Mouse (Mus musculus): ENCODE data around the gene Arpp21. TPM values are rescaled to one million over a fixed set of nuclear protein-coding genes. Genes with fewer than 3 reads are reported as not detected.

Gene Arpp21
- polyA plus RNA-seq (2016; fragmentation: Nextera tagmentation; extraction: Ambion mirVana) = 0.20 and 1.4 TPM in 2 replicates

- 15% methylated on average over 16 of the region's 16 CpGs for WGBS
- H3K36me3 ChIP-seq (replicated peaks) = no peaks in the 10 kb centered on the region
- peaks cover 80% of the 10 kb centered on the region for H3K27me3 ChIP-seq (ENCODE audit: poor library complexity, severe bottlenecking)
- H3K4me1 ChIP-seq = peaks cover 20% of the 10 kb centered on the region
- DNase-seq (ENCODE audit: extremely low spot score, low spot score) = no peak
- H3K4me3 ChIP-seq = peak within 1 kb of the TSS; percentile 64
- peak within 1 kb of the TSS; percentile 80 for H3K27ac ChIP-seq
- H3K9me3 ChIP-seq = no peaks in the 10 kb centered on the region
Observed at GRCm38 (mm10) chr9:112235696-112236397, at the start of gene Arpp21. TSS of gene Arpp21 (minus strand) at chr9:112235938.

DNA sequence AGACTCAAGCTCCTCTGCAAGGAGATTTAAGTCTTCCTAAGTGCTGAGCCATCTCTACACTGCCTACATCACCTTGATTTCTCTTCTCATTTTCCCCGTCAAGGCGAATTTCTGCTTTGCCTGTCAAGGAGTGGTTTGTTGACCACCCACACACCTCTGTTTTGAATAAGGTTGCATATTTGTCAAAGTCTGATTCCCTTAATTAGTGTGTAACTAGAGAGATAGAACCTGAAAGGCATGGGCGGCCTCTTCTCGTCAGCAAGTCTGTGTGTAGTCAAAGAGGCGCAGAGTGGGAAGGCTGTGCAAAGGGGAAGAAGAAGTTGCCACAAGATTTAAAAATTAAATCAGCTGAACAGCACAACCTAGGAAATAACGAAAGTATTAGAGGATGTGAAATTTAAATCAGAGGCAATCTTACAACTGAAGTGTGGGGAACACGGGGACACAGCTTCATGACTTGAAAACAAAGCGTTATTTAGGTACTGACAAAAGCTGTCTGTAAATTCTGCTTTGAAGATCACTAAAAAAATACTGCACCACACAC is 36.8 kb upstream of the Arpp21 start:
- no peaks in the 10 kb centered on the region for H3K27me3 ChIP-seq (ENCODE audit: poor library complexity, severe bottlenecking)
- H3K4me3 ChIP-seq = no peak overlapping the region
- 86% methylated on average over 8 of the region's 8 CpGs for WGBS

DNA sequence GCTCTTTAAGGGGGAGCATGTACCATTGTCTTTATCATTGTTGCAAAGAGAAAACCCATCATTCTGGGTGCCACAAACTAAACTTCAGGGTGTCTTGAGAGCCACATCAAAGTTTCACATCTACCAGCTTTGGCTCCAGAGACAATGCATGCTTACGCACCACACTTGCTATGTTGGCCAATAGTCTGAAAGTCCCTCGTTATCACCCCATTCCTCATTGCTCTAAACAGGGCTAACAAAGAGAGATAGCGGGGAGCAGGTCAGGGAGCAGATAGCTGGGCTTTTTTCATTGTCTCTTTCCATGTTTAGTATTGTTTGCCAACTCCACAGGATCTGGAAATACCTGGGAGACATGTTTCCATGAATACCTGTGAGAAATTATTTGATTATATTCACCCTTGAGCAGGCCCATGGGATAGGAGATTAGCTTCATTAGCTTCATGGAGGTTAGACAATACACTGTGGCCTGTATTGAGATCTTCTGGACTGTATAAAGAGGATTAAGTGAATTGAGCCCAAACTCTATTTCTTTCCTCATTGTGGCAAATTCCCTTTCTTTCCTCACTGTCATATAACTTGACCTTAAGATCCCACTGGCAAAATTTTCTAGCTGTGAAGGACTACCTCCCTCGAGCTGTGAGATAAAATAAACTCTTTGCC is 29.4 kb upstream of the Arpp21 start:
- WGBS = 51% methylated on average over 4 of the region's 4 CpGs
- Histone ChIP-seq H3K36me3 (replicated peaks) (no peaks in the 10 kb centered on the region), H3K9me3 (no peaks in the 10 kb centered on the region)

More for the DNA sequence above, 36.8 kb upstream of the Arpp21 start:
- H3K9me3 ChIP-seq = no peaks in the 10 kb centered on the region
- no peaks in the 10 kb centered on the region for H3K36me3 ChIP-seq (replicated peaks)
- H3K27ac ChIP-seq = no peak overlapping the region
- DNase-seq (ENCODE audit: extremely low spot score, low spot score) = no peak
- H3K4me1 ChIP-seq = no peaks in the 10 kb centered on the region

GRCm38 (mm10) chr9:112261986-112262901 is 26.5 kb upstream of the Arpp21 start:
- H3K36me3 ChIP-seq (replicated peaks) = no peaks in the 10 kb centered on the region
- 89% methylated on average over 16 of the region's 16 CpGs for WGBS
- DNase-seq (ENCODE audit: extremely low spot score, low spot score) = no peak
- H3K4me3 ChIP-seq = no peak overlapping the region
- H3K27ac ChIP-seq = no peak overlapping the region
- H3K4me1 ChIP-seq = no peaks in the 10 kb centered on the region
- no peaks in the 10 kb centered on the region for H3K27me3 ChIP-seq (ENCODE audit: poor library complexity, severe bottlenecking)
- H3K9me3 ChIP-seq = no peaks in the 10 kb centered on the region

More for the DNA sequence above, 29.4 kb upstream of the Arpp21 start:
- H3K27me3 ChIP-seq (ENCODE audit: poor library complexity, severe bottlenecking) = no peaks in the 10 kb centered on the region
- H3K27ac ChIP-seq = no peak overlapping the region
- H3K4me3 ChIP-seq = no peak overlapping the region
- DNase-seq (ENCODE audit: extremely low spot score, low spot score) = no peak
- H3K4me1 ChIP-seq = no peaks in the 10 kb centered on the region

GRCm38 (mm10) chr9:112261556-112261955 is 25.8 kb upstream of the Arpp21 start:
- WGBS = 84% methylated on average over 2 of the region's 2 CpGs
- Histone ChIP-seq H3K4me1 (no peaks in the 10 kb centered on the region), H3K27ac (no peak overlapping the region), H3K4me3 (no peak overlapping the region), H3K27me3 (ENCODE audit: poor library complexity, severe bottlenecking) (no peaks in the 10 kb centered on the region), H3K9me3 (no peaks in the 10 kb centered on the region), H3K36me3 (replicated peaks) (no peaks in the 10 kb centered on the region)
- DNase-seq (ENCODE audit: extremely low spot score, low spot score) = no peak

- 80% methylated on average over 2 of the region's 2 CpGs for WGBS
Observed at GRCm38 (mm10) chr9:112260696-112261095, 25.0 kb upstream of the Arpp21 start.

GRCm38 (mm10) chr9:112258560-112258959 is 22.8 kb upstream of the Arpp21 start:
- Histone ChIP-seq H3K36me3 (replicated peaks) (no peaks in the 10 kb centered on the region), H3K4me1 (no peaks in the 10 kb centered on the region), H3K27ac (no peak overlapping the region), H3K9me3 (no peaks in the 10 kb centered on the region), H3K27me3 (ENCODE audit: poor library complexity, severe bottlenecking) (no peaks in the 10 kb centered on the region), H3K4me3 (no peak overlapping the region)
- WGBS = 86% methylated on average over 1 of the region's 1 CpGs
- no peak for DNase-seq (ENCODE audit: extremely low spot score, low spot score)

More at GRCm38 (mm10) chr9:112260696-112261095, 25.0 kb upstream of the Arpp21 start:
- no peaks in the 10 kb centered on the region for H3K4me1 ChIP-seq
- DNase-seq (ENCODE audit: extremely low spot score, low spot score) = no peak
- no peak overlapping the region for H3K27ac ChIP-seq
- no peaks in the 10 kb centered on the region for H3K9me3 ChIP-seq
- no peak overlapping the region for H3K4me3 ChIP-seq
- H3K27me3 ChIP-seq (ENCODE audit: poor library complexity, severe bottlenecking) = no peaks in the 10 kb centered on the region
- H3K36me3 ChIP-seq (replicated peaks) = no peaks in the 10 kb centered on the region

DNA sequence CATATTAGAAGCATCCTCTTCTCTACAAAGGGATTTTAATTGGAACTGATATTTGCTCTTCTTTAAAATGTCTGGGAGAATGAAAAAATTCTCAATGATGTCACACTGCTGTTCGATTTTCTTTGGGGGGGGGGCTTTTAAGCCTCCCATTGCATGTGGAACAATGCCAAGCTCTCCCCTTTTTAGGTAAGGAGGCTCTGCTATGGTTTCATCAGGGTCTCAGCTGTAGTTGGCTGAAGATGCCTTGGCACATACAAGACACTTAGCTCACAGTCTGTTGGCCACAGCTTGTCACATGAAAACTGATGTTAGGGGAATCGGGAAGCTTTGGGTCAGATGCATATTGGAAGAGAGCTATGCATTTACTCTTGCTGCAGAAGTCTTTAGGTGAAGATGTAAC is 20.2 kb upstream of the Arpp21 start:
- no peak for DNase-seq (ENCODE audit: extremely low spot score, low spot score)
- WGBS = 82% methylated on average over 2 of the region's 2 CpGs
- Histone ChIP-seq H3K4me3 (no peak overlapping the region), H3K9me3 (no peaks in the 10 kb centered on the region), H3K36me3 (replicated peaks) (no peaks in the 10 kb centered on the region), H3K4me1 (no peaks in the 10 kb centered on the region), H3K27me3 (ENCODE audit: poor library complexity, severe bottlenecking) (no peaks in the 10 kb centered on the region), H3K27ac (no peak overlapping the region)

DNA sequence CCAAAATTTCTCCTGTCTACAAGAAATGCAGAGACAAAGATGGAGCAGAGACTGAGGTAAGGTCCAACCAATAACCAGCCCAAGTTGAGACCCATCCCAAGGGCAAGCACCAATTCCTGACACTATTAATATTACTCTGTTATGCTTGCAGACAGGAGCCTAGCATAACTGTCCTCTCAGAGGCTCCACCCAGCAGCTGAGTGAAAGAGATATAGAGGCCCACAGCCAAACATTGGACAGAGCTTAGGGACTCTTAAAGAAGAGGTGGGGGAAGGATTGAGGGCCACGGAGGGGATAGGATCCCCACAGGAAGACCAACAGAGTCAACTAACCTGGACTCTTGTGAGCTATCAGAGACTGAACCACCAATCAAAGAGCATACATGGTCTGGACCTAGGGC is 18.0 kb upstream of the Arpp21 start:
- no peaks in the 10 kb centered on the region for H3K27me3 ChIP-seq (ENCODE audit: poor library complexity, severe bottlenecking)
- no peak for DNase-seq (ENCODE audit: extremely low spot score, low spot score)
- H3K27ac ChIP-seq = no peak overlapping the region
- H3K4me3 ChIP-seq = no peak overlapping the region
- no peaks in the 10 kb centered on the region for H3K9me3 ChIP-seq
- H3K36me3 ChIP-seq (replicated peaks) = no peaks in the 10 kb centered on the region
- no peaks in the 10 kb centered on the region for H3K4me1 ChIP-seq
- 92% methylated on average over 1 of the region's 1 CpGs for WGBS

GRCm38 (mm10) chr9:112251857-112252256 is 16.1 kb upstream of the Arpp21 start:
- no peak for DNase-seq (ENCODE audit: extremely low spot score, low spot score)
- no peaks in the 10 kb centered on the region for H3K27me3 ChIP-seq (ENCODE audit: poor library complexity, severe bottlenecking)

DNA sequence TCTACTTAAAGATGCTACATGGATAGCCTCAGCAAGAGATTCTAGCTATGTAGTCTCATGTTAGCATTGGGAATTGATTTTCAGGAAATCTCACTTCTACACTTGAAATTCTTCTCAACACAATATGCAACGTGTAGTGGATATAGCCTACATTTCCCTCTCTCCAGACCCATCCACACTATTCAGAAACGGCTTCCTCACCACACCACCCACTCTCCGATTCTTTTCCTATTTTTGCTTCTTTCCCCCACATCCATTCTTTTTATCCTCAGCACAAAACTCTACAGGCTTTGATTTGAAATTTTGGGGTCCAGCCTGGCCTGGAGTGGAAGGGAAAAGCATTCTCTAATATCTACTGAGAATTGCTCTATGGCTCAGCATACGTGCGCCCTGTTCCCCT is 15.6 kb upstream of the Arpp21 start:
- H3K4me3 ChIP-seq = no peak overlapping the region
- no peaks in the 10 kb centered on the region for H3K9me3 ChIP-seq
- H3K27ac ChIP-seq = no peak overlapping the region
- no peaks in the 10 kb centered on the region for H3K4me1 ChIP-seq
- no peak for DNase-seq (ENCODE audit: extremely low spot score, low spot score)
- H3K36me3 ChIP-seq (replicated peaks) = no peaks in the 10 kb centered on the region
- H3K27me3 ChIP-seq (ENCODE audit: poor library complexity, severe bottlenecking) = no peaks in the 10 kb centered on the region
- 93% methylated on average over 5 of the region's 5 CpGs for WGBS

More at GRCm38 (mm10) chr9:112251857-112252256, 16.1 kb upstream of the Arpp21 start:
- H3K9me3 ChIP-seq = no peaks in the 10 kb centered on the region
- H3K4me3 ChIP-seq = no peak overlapping the region
- H3K4me1 ChIP-seq = no peaks in the 10 kb centered on the region
- no peaks in the 10 kb centered on the region for H3K36me3 ChIP-seq (replicated peaks)
- WGBS = 80% methylated on average over 3 of the region's 3 CpGs
- no peak overlapping the region for H3K27ac ChIP-seq

DNA sequence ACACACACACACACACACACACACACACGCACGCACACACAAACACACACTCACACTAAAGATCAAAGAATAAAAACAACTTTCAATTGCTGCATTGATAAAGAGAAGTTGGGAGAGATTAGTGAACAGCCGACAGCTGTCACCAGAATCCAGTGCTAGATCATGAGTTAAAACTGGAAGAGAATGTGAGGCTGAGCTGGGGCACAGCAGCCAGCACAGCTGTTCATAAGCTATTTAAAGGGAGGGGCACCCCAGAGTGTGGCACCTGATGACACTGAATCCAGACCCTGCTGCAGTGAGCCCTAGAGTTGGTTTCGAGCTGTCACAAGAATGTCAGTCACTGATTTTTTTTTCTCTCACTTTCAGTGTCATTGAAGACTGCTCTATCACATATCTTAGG is 14.0 kb upstream of the Arpp21 start:
- Histone ChIP-seq H3K4me1 (no peaks in the 10 kb centered on the region), H3K9me3 (no peaks in the 10 kb centered on the region), H3K4me3 (no peak overlapping the region), H3K27ac (no peak overlapping the region), H3K36me3 (replicated peaks) (no peaks in the 10 kb centered on the region), H3K27me3 (ENCODE audit: poor library complexity, severe bottlenecking) (no peaks in the 10 kb centered on the region)
- no peak for DNase-seq (ENCODE audit: extremely low spot score, low spot score)
- WGBS = 89% methylated on average over 4 of the region's 4 CpGs

Measured in forebrain, embryonic 10.5 days (tissue).